8 mouse cellular contexts compared by ENCODE assay signal in genomic region chr17:28079618-28080017, GRCm38 (mm10). TPM values are rescaled to one million over a fixed set of nuclear protein-coding genes. Genes with fewer than 3 reads are reported as not detected.
DNase-seq lines count a peak whose midpoint lies in the region; ATAC-seq and TF ChIP-seq lines count a peak whose summit lies in the region.

No protein-coding gene starts in this region.

- no peak for TF ChIP-seq POLR2A in cerebellum, adult 2 months (IDR thresholded peaks at IDR 0.05; ENCODE audit: borderline replicate concordance, insufficient read depth, low read length)

- H3K9me3 ChIP-seq in hindbrain, embryonic 11.5 days (ENCODE audit: control insufficient read depth, low read length), result no peaks in the 10 kb centered on the region

- 2% methylated on average over 25 of the region's 25 CpGs for WGBS in cerebellum, adult 2 months
- under 1% methylated on average over 22 of the region's 25 CpGs for WGBS in hindbrain, embryonic 11.5 days

- H3K27ac ChIP-seq in cerebellum, adult 2 months (ENCODE audit: insufficient read depth, low read length), result no peak overlapping the region
- no peak overlapping the region for H3K27ac ChIP-seq in hindbrain, embryonic 11.5 days (ENCODE audit: low read depth, low read length)

- TF ChIP-seq CTCF in cerebellum, adult 2 months (IDR thresholded peaks at IDR 0.05; ENCODE audit: borderline replicate concordance, insufficient read depth, low read depth, low read length), result peak; percentile 91

- H3K4me3 ChIP-seq in cerebellum, adult 2 months (replicated peaks; ENCODE audit: insufficient read depth, low read depth, low read length), result peak overlapping the region; percentile 54
- peak overlapping the region; percentile 66 for H3K4me3 ChIP-seq in hindbrain, embryonic 11.5 days (ENCODE audit: low read depth, low read length)

- H3K4me1 ChIP-seq in cerebellum, adult 2 months (ENCODE audit: control insufficient read depth, insufficient read depth, low read length), result no peaks in the 10 kb centered on the region
- H3K4me1 ChIP-seq in hindbrain, embryonic 11.5 days (replicated peaks; ENCODE audit: control insufficient read depth, insufficient read depth, low read length), result 0 out of 2 replicates have a peak, but pooled peaks cover 2% of the 10 kb centered on the region

- H3K27me3 ChIP-seq in cerebellum, adult 2 months (ENCODE audit: control insufficient read depth, insufficient read depth, low read length), result peaks cover 1% of the 10 kb centered on the region; the same call in 1 of the 2 replicates
- H3K27me3 ChIP-seq in hindbrain, embryonic 11.5 days (ENCODE audit: control insufficient read depth, insufficient read depth, low read length), result no peaks in the 10 kb centered on the region

- peak overlapping the region; percentile 48; the same call in 1 of the 2 replicates for H3K9ac ChIP-seq in hindbrain, embryonic 11.5 days (ENCODE audit: low read depth, low read length)

- peak overlapping the region; percentile 99 for H3K4me2 ChIP-seq in hindbrain, embryonic 11.5 days (replicated peaks; ENCODE audit: low read depth, low read length)

- ATAC-seq in hindbrain, embryonic 11.5 days (ENCODE audit: low FRiP score), result peak; percentile 30

- DNase-seq in MN1 (ENCODE audit: low spot score), result peak; percentile 83
- DNase-seq in cerebellum, adult 2 months, result peak; percentile 78 to 84
- DNase-seq in frontal cortex, adult 2 months (ENCODE audit: extremely low spot score in 1 of 2, low spot score in 1 of 2), result peak; percentile 56 to 90
- peak; percentile 97 for DNase-seq in hindbrain, embryonic 11.5 days (ENCODE audit: low spot score)
- peak; percentile 81 to 89 for DNase-seq in layer of hippocampus, postnatal 14 days (ENCODE audit: low spot score in 2 of 2)
- peak; percentile 92 for DNase-seq in lung, postnatal 14 days
- peak; percentile 84 for DNase-seq in ovary, postnatal 36 days (ENCODE audit: low spot score)
- peak; percentile 94 for DNase-seq in thymus, postnatal 14 days

- H3K36me3 ChIP-seq in hindbrain, embryonic 11.5 days (ENCODE audit: control insufficient read depth, insufficient read depth, low read length), result no peaks in the 10 kb centered on the region

RNA-seq across cellular contexts. Expression of gene Tcp11, which starts 0.8 kb away (rescaled TPM):
- 0.43 and 0.70 TPM in 2 replicates for polyA plus RNA-seq in cerebellum, adult 2 months (2012; rRNA removed)
- polyA plus RNA-seq in frontal cortex, adult 2 months (2012; rRNA removed), result 0.55 and 1.0 TPM in 2 replicates
- 0.99 and 1.3 TPM in 2 replicates for polyA plus RNA-seq in hindbrain, embryonic 11.5 days (2014; fragmentation: Nextera tagmentation; extraction: Ambion mirVana)
- 1 to 10 TPM in 1 of 2 experiments, under 1 TPM in 1; 0.86 to 1.3 TPM for total RNA-seq in layer of hippocampus, postnatal 14 days (2021)
